Mouse (Mus musculus): ENCODE results near the gene Apbb1.

DNA sequence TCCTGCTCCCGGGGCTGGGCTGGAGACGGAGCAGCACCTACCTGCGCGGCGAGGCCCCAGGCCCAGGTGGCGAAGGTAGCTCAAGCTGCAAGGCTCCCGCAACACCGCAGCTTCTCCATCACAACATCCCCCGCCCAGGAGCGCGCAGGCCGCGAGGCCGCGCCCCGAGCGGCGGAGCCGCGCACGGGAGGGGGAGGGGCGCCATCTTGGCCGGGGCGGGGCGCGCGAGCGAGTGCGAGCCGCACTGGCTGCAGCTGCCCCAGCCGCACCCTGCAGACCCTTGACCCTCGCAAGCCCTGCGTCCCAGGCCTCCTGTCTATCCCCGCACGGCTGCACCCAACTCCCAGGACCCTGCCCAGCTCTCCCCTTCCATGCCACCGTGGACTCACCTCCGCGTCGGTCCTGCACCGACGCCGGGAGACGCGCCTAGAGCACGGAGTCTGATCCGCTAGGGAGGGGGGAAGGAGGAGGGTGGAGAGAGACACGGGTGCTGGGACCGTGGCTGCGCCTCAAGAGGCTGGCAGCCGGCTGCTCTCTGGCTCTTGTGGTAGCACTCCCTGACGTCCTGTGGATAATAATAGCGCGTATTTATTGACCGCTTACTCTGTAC is at the start of gene Apbb1:
- TF ChIP-seq POLR2A (IDR thresholded peaks at IDR 0.05; ENCODE audit: low read depth, low read length): no peak
- no peak for TF ChIP-seq CTCF (IDR thresholded peaks at IDR 0.05; ENCODE audit: extremely low read depth, insufficient read length, insufficient replicate concordance, low read depth, low read length)

Measured in small intestine, adult 2 months (tissue).